Mouse (Mus musculus): Measurements from ENCODE around the gene Limk2.

GRCm38 (mm10) chr11:3330991-3331750 is 77.8 kb downstream of the Limk2 start:
- TF ChIP-seq CTCF (IDR thresholded peaks at IDR 0.05), result no peak
- no peak for TF ChIP-seq EP300 (IDR thresholded peaks at IDR 0.05)
